Mouse (Mus musculus) stomach, postnatal 0 days (tissue): ENCODE data around the gene Abcg4.

ENCODE experiments used
- CTCF ChIP-seq: IDR thresholded peaks from 2 replicates; pipeline ENCODE4 v1.5.1; 2016; ENCODE audit warnings: antibody characterized with exemption, low read depth, mild to moderate bottlenecking, moderate library complexity
- EP300 ChIP-seq: optimal IDR thresholded peaks from 2 replicates; pipeline ENCODE3; 2016; ENCODE audit warnings: antibody characterized with exemption

DNA sequence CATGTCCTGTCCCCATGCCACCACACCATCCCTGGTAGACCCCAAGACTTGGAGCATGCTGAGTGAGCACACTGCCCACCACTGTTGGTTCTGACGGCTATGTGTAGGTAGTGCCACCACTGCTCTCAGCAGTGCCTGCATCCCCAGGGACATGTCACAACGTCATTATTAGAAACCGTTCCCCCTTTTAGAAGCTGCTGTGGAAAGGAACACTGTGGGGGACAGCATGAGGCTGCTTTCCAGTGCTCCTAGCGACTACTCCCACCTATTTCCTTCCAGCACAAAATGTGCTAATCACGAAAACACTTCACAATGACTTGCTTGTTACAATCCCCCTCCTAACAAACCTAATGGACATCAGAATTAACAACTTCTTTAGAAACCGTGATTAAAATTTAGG lies 62.4 kb downstream of the Abcg4 start:
- TF ChIP-seq CTCF (no peak), EP300 (no peak)
